In genomic region chr5:48878081-48878480, GRCm38 (mm10) we compare ENCODE assay signal across 31 mouse cellular contexts.
"Had no signal": no experiment of that assay in that cellular context is flagged by ENCODE, and none has a peak within 500 bp of the region (broad histone marks: within the 10 kb centered on the region; RNA-seq: fewer than 3 reads in every experiment).

No protein-coding gene starts in this region.

- H3K9me3 ChIP-seq: limb, embryonic 10.5 days; limb, embryonic 12.5 days; limb, embryonic 13.5 days; limb, embryonic 15.5 days; liver, embryonic 12.5 days; liver, embryonic 13.5 days; liver, embryonic 15.5 days; lung, embryonic 15.5 days; megakaryocyte, embryonic 14.5 days; midbrain, embryonic 10.5 days; midbrain, embryonic 12.5 days; midbrain, embryonic 13.5 days; midbrain, embryonic 15.5 days had no signal

- H3K27me3 ChIP-seq: limb, embryonic 12.5 days; limb, embryonic 13.5 days; limb, embryonic 15.5 days; liver, embryonic 12.5 days; liver, embryonic 13.5 days; liver, embryonic 15.5 days; lung, embryonic 15.5 days; megakaryocyte, embryonic 14.5 days; midbrain, embryonic 12.5 days; midbrain, embryonic 13.5 days; midbrain, embryonic 15.5 days had no signal

- H3K9ac ChIP-seq: limb, embryonic 12.5 days; limb, embryonic 13.5 days; limb, embryonic 15.5 days; liver, embryonic 12.5 days; liver, embryonic 13.5 days; liver, embryonic 14.5 days; liver, embryonic 15.5 days; liver, postnatal 0 days; lung, embryonic 14.5 days; lung, embryonic 15.5 days; midbrain, embryonic 12.5 days; midbrain, embryonic 13.5 days; midbrain, embryonic 15.5 days had no signal

- DNase-seq: left cerebral cortex, postnatal 4 days; liver; liver, embryonic 13.5 days; liver, postnatal 0 days; lung, adult 18-20 months; lung, adult 2 months; lung, embryonic 14.5 days; lung, postnatal 10 days; lung, postnatal 14 days; lung, postnatal 36 days; lung, postnatal 4 days; midbrain, embryonic 14.5 days had no signal

- ATAC-seq: liver, embryonic 12.5 days; liver, postnatal 0 days; lung, postnatal 0 days; midbrain, embryonic 13.5 days; midbrain, embryonic 15.5 days; midbrain, embryonic 16.5 days had no signal

- H3K27ac ChIP-seq: limb, embryonic 10.5 days; limb, embryonic 12.5 days; limb, embryonic 13.5 days; limb, embryonic 15.5 days; liver, embryonic 12.5 days; liver, embryonic 13.5 days; liver, embryonic 14.5 days; liver, embryonic 15.5 days; lung, embryonic 15.5 days; macrophage; midbrain, embryonic 10.5 days; midbrain, embryonic 12.5 days; midbrain, embryonic 13.5 days; midbrain, embryonic 15.5 days had no signal

- H3K36me3 ChIP-seq: limb, embryonic 10.5 days; limb, embryonic 12.5 days; limb, embryonic 13.5 days; limb, embryonic 15.5 days; liver, embryonic 12.5 days; liver, embryonic 13.5 days; liver, embryonic 15.5 days; lung, embryonic 15.5 days; midbrain, embryonic 10.5 days; midbrain, embryonic 12.5 days; midbrain, embryonic 13.5 days; midbrain, embryonic 15.5 days had no signal

- H3K4me2 ChIP-seq: limb, embryonic 12.5 days; limb, embryonic 13.5 days; limb, embryonic 15.5 days; liver, embryonic 11.5 days; liver, embryonic 12.5 days; liver, embryonic 13.5 days; liver, embryonic 15.5 days; lung, embryonic 14.5 days; lung, embryonic 15.5 days; midbrain, embryonic 11.5 days; midbrain, embryonic 12.5 days; midbrain, embryonic 13.5 days; midbrain, embryonic 15.5 days had no signal

- H3K4me1 ChIP-seq: limb, embryonic 10.5 days; limb, embryonic 12.5 days; limb, embryonic 13.5 days; limb, embryonic 15.5 days; liver, embryonic 12.5 days; liver, embryonic 13.5 days; liver, embryonic 15.5 days; lung, embryonic 15.5 days; megakaryocyte, embryonic 14.5 days; midbrain, embryonic 10.5 days; midbrain, embryonic 12.5 days; midbrain, embryonic 13.5 days; midbrain, embryonic 15.5 days had no signal

- H3K4me3 ChIP-seq: limb, embryonic 10.5 days; limb, embryonic 12.5 days; limb, embryonic 13.5 days; limb, embryonic 15.5 days; liver, embryonic 12.5 days; liver, embryonic 13.5 days; liver, embryonic 15.5 days; lung, embryonic 15.5 days; megakaryocyte, embryonic 14.5 days; midbrain, embryonic 10.5 days; midbrain, embryonic 12.5 days; midbrain, embryonic 13.5 days; midbrain, embryonic 15.5 days; myocyte had no signal
